Mouse (Mus musculus): ENCODE results near the gene Tepsin.

DNA sequence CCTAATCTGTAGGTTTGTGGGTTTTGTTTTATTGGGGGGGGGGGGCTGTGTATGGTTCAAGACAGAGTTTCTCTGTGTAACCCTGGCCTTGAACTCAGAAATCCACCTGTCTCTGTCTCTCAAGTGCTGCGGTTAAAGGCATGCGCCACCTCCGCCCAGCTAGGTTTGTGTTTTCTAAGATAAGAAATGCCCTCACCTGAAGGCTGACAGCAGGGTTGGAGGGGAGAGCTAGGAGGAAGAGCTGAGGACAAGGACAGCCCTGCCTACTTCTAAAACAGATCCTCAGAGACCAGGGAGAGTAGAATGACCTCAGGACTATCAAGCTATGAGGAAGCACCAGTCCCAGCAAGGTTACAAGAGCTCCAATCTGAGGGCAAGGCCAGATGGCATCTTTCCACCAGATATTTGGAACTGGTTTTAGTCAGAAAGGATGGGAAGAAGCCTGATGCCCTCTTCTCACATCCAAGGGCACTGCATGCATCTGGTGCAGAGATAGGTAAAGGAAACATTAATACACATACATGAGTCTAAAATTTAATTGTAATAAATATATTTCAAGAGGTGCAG, 5.0 kb upstream of the Tepsin start:
- no peak for TF ChIP-seq USF1 (IDR thresholded peaks at IDR 0.05; ENCODE audit: low read depth)
- no peak for TF ChIP-seq CTCF (IDR thresholded peaks at IDR 0.05; ENCODE audit: control insufficient read depth, insufficient read depth, insufficient read length)
- TF ChIP-seq MYOD1 (IDR thresholded peaks at IDR 0.05; ENCODE audit: control insufficient read depth, insufficient read length, low read depth), result no peak
- no peak for TF ChIP-seq MAX (IDR thresholded peaks at IDR 0.05)
- TF ChIP-seq CEBPB (IDR thresholded peaks at IDR 0.05; ENCODE audit: low read depth), result no peak
